ENCODE assay signal across 18 mouse cellular contexts in genomic region chr8:78635241-78635771, GRCm38 (mm10).
DNase-seq lines count a peak whose midpoint lies in the region; ATAC-seq and TF ChIP-seq lines count a peak whose summit lies in the region.
"Had no signal": no experiment of that assay in that cellular context is flagged by ENCODE, and none has a peak within 500 bp of the region (broad histone marks: within the 10 kb centered on the region; RNA-seq: fewer than 3 reads in every experiment).

No protein-coding gene starts in this region.

- H3K9me3 ChIP-seq in forebrain, postnatal 0 days (ENCODE audit: low read length): no peaks in the 10 kb centered on the region
- H3K9me3 ChIP-seq in forebrain, embryonic 16.5 days (ENCODE audit: control insufficient read depth, low read length): no peaks in the 10 kb centered on the region
- no peaks in the 10 kb centered on the region for H3K9me3 ChIP-seq in midbrain, embryonic 13.5 days
- H3K9me3 ChIP-seq in midbrain, embryonic 14.5 days (ENCODE audit: control insufficient read depth, low read length): no peaks in the 10 kb centered on the region
- no peaks in the 10 kb centered on the region for H3K9me3 ChIP-seq in stomach, embryonic 15.5 days
- H3K9me3 ChIP-seq: heart, embryonic 15.5 days; hindbrain, embryonic 15.5 days had no signal

- H3K4me3 ChIP-seq in forebrain, postnatal 0 days (ENCODE audit: low read depth, low read length): no peak overlapping the region
- H3K4me3 ChIP-seq in forebrain, embryonic 16.5 days (replicated peaks; ENCODE audit: low read length): no peak overlapping the region
- H3K4me3 ChIP-seq in layer of hippocampus, adult 2 months: no peak overlapping the region
- H3K4me3 ChIP-seq in midbrain, embryonic 13.5 days (replicated peaks): no peak overlapping the region
- no peak overlapping the region for H3K4me3 ChIP-seq in midbrain, embryonic 14.5 days (replicated peaks; ENCODE audit: low read depth, low read length)
- no peak overlapping the region for H3K4me3 ChIP-seq in stomach, embryonic 15.5 days (replicated peaks)
- H3K4me3 ChIP-seq: heart, embryonic 15.5 days had no signal

- no peaks in the 10 kb centered on the region for H3K27me3 ChIP-seq in forebrain, postnatal 0 days (ENCODE audit: insufficient read depth, low read length)
- H3K27me3 ChIP-seq in forebrain, embryonic 16.5 days (replicated peaks; ENCODE audit: control insufficient read depth, insufficient read depth, low read length): no peaks in the 10 kb centered on the region
- H3K27me3 ChIP-seq in midbrain, embryonic 13.5 days: no peaks in the 10 kb centered on the region
- no peaks in the 10 kb centered on the region for H3K27me3 ChIP-seq in midbrain, embryonic 14.5 days (ENCODE audit: control insufficient read depth, insufficient read depth, low read length)
- H3K27me3 ChIP-seq in stomach, embryonic 15.5 days (replicated peaks): no peaks in the 10 kb centered on the region
- H3K27me3 ChIP-seq: heart, embryonic 15.5 days; hindbrain, embryonic 15.5 days had no signal

- no peak overlapping the region for H3K9ac ChIP-seq in forebrain, postnatal 0 days
- no peak overlapping the region for H3K9ac ChIP-seq in forebrain, embryonic 16.5 days (replicated peaks; ENCODE audit: low read depth, low read length)
- H3K9ac ChIP-seq in midbrain, embryonic 13.5 days (replicated peaks): no peak overlapping the region
- no peak overlapping the region for H3K9ac ChIP-seq in midbrain, embryonic 14.5 days (replicated peaks; ENCODE audit: low read length)
- H3K9ac ChIP-seq in stomach, embryonic 15.5 days: no peak overlapping the region
- H3K9ac ChIP-seq: heart, embryonic 15.5 days; hindbrain, embryonic 15.5 days had no signal

- H3K4me1 ChIP-seq in forebrain, postnatal 0 days (ENCODE audit: insufficient read depth): 0 out of 2 replicates have a peak, but pooled peaks cover 7% of the 10 kb centered on the region
- peaks cover 5% of the 10 kb centered on the region; the same call in 1 of the 2 replicates for H3K4me1 ChIP-seq in forebrain, embryonic 16.5 days (replicated peaks; ENCODE audit: control insufficient read depth, insufficient read depth, low read length)
- H3K4me1 ChIP-seq in midbrain, embryonic 13.5 days (replicated peaks): peaks cover 37% of the 10 kb centered on the region
- H3K4me1 ChIP-seq in midbrain, embryonic 14.5 days (ENCODE audit: control insufficient read depth, insufficient read depth, low read length): peaks cover 13% of the 10 kb centered on the region
- 0 out of 2 replicates have a peak, but pooled peaks cover 3% of the 10 kb centered on the region for H3K4me1 ChIP-seq in stomach, embryonic 15.5 days

- H3K4me2 ChIP-seq in forebrain, postnatal 0 days (ENCODE audit: low read depth): no peak overlapping the region
- no peak overlapping the region for H3K4me2 ChIP-seq in forebrain, embryonic 16.5 days (ENCODE audit: low read length)
- no peak overlapping the region for H3K4me2 ChIP-seq in midbrain, embryonic 13.5 days (replicated peaks)
- H3K4me2 ChIP-seq in midbrain, embryonic 14.5 days (ENCODE audit: low read length): no peak overlapping the region
- H3K4me2 ChIP-seq in stomach, embryonic 15.5 days: no peak overlapping the region
- H3K4me2 ChIP-seq: heart, embryonic 15.5 days; liver, embryonic 11.5 days had no signal

- no peak for DNase-seq in forebrain, postnatal 0 days
- no peak for DNase-seq in layer of hippocampus, adult 2 months (ENCODE audit: low spot score in 2 of 2)
- DNase-seq in layer of hippocampus, adult 18-20 months (ENCODE audit: low spot score in 2 of 2): no peak
- no peak for DNase-seq in midbrain, embryonic 14.5 days
- no peak for DNase-seq in adrenal gland, adult (ENCODE audit: inconsistent age in 2 of 2, low spot score in 1 of 2)
- DNase-seq: adrenal gland, postnatal 14 days; B cell, adult 2 months; cerebellum, adult 2 months; gastrocnemius, postnatal 10 days; layer of hippocampus, postnatal 36 days; lung, postnatal 14 days; thymus, postnatal 36 days had no signal

- H3K36me3 ChIP-seq in forebrain, postnatal 0 days (ENCODE audit: insufficient read depth): no peaks in the 10 kb centered on the region
- H3K36me3 ChIP-seq in forebrain, embryonic 16.5 days (ENCODE audit: control insufficient read depth, insufficient read depth): no peaks in the 10 kb centered on the region
- no peaks in the 10 kb centered on the region for H3K36me3 ChIP-seq in midbrain, embryonic 13.5 days
- H3K36me3 ChIP-seq in midbrain, embryonic 14.5 days (ENCODE audit: control insufficient read depth, insufficient read depth, low read length): no peaks in the 10 kb centered on the region
- no peaks in the 10 kb centered on the region for H3K36me3 ChIP-seq in stomach, embryonic 15.5 days
- H3K36me3 ChIP-seq: heart, embryonic 15.5 days; hindbrain, embryonic 15.5 days had no signal

- no peak for TF ChIP-seq CTCF in forebrain, postnatal 0 days (IDR thresholded peaks at IDR 0.05; ENCODE audit: low read depth)
- TF ChIP-seq CTCF in layer of hippocampus, adult 2 months (conservative IDR thresholded peaks at IDR 0.05): no peak

- 59% methylated on average over 8 of the region's 8 CpGs for WGBS in forebrain, postnatal 0 days
- 55% methylated on average over 8 of the region's 8 CpGs for WGBS in forebrain, embryonic 16.5 days
- WGBS in midbrain, embryonic 13.5 days: 67% methylated on average over 8 of the region's 8 CpGs
- WGBS in midbrain, embryonic 14.5 days: 76% methylated on average over 8 of the region's 8 CpGs
- WGBS in stomach, embryonic 15.5 days: 66% methylated on average over 8 of the region's 8 CpGs

- peak; percentile 25; the same call in 1 of the 2 replicates for ATAC-seq in forebrain, postnatal 0 days
- no peak for ATAC-seq in forebrain, embryonic 16.5 days
- no peak for ATAC-seq in midbrain, embryonic 13.5 days
- ATAC-seq in midbrain, embryonic 14.5 days (ENCODE audit: low FRiP score, low TSS enrichment): no peak
- ATAC-seq in stomach, embryonic 15.5 days (ENCODE audit: insufficient read depth, low FRiP score, low read depth): no peak

- no peak overlapping the region for H3K27ac ChIP-seq in forebrain, postnatal 0 days (ENCODE audit: low read depth, low read length)
- H3K27ac ChIP-seq in forebrain, embryonic 16.5 days (ENCODE audit: low read length): no peak overlapping the region
- peak overlapping the region; percentile 10; the same call in 1 of the 2 replicates for H3K27ac ChIP-seq in layer of hippocampus, adult 2 months
- peak overlapping the region; percentile 65 for H3K27ac ChIP-seq in midbrain, embryonic 13.5 days
- no peak overlapping the region for H3K27ac ChIP-seq in midbrain, embryonic 14.5 days (replicated peaks; ENCODE audit: low read depth, low read length)
- H3K27ac ChIP-seq in stomach, embryonic 15.5 days: peak overlapping the region; percentile 40; the same call in 1 of the 2 replicates
- H3K27ac ChIP-seq: hindbrain, embryonic 15.5 days had no signal

Comparison
In these comparisons a context has a peak if more than half of its experiments do, and no peak if none do; other contexts are left out.
1. H3K27ac ChIP-seq: peak in layer of hippocampus, adult 2 months (single experiment), midbrain, embryonic 13.5 days (single experiment) and stomach, embryonic 15.5 days (single experiment); none in forebrain, postnatal 0 days (single experiment), forebrain, embryonic 16.5 days (single experiment) and midbrain, embryonic 14.5 days (single experiment).